Mouse (Mus musculus) MEL (cell line): ENCODE results near the gene Rpl9-ps6. TPM values are rescaled to one million over a fixed set of nuclear protein-coding genes. Genes with fewer than 3 reads are reported as not detected.

ENCODE experiments used
- DNase-seq: peaks from one replicate; pipeline ENCODE4 v3.0.0; 2011; ENCODE audit warnings: low read depth, low spot score
- H3K27ac ChIP-seq: 2 replicates; pipeline ENCODE4 v1.5.1; 2012; ENCODE audit warnings: low read depth, mild to moderate bottlenecking, control low read depth, low read length, moderate library complexity; ENCODE audit not compliant: control insufficient read depth
- H3K27me3 ChIP-seq, 2 experiments: fragments of 150-350 bp in 1 of 2; sonication (generic) in 1 of 2; 2 replicates each; pipeline ENCODE4 v1.6.1; 2012; ENCODE audit warnings: low read length in 2 of 2, mild to moderate bottlenecking in 2 of 2, improper control_type of control experiment in 1 of 2, moderate library complexity in 1 of 2; ENCODE audit not compliant: insufficient read depth in 2 of 2, control insufficient read depth in 1 of 2
- H3K36me3 ChIP-seq, 2 experiments: 2 replicates each; pipeline ENCODE4 v1.6.1; 2012 to 2014; ENCODE audit warnings: low read length in 2 of 2, improper control_type of control experiment in 1 of 2, inconsistent platforms in 1 of 2, mild to moderate bottlenecking in 1 of 2; ENCODE audit not compliant: insufficient read depth in 2 of 2, control insufficient read depth in 1 of 2
- H3K4me1 ChIP-seq, 2 experiments: fragments of 150-350 bp in 1 of 2; sonication (generic) in 1 of 2; 2 replicates each; pipeline ENCODE4 v1.6.1; 2012; ENCODE audit warnings: low read length in 2 of 2, improper control_type of control experiment in 1 of 2, mild to moderate bottlenecking in 1 of 2; ENCODE audit not compliant: insufficient read depth in 2 of 2, control insufficient read depth in 1 of 2
- H3K4me3 ChIP-seq, 2 experiments: fragments of 150-350 bp in 1 of 2; sonication (generic) in 1 of 2; 2 replicates each; pipeline ENCODE4 v1.5.1; 2012; ENCODE audit warnings: low read depth in 2 of 2, low read length in 2 of 2, mild to moderate bottlenecking in 2 of 2, moderate library complexity in 2 of 2, control low read depth in 1 of 2, improper control_type of control experiment in 1 of 2; ENCODE audit not compliant: control insufficient read depth in 1 of 2, insufficient read depth in 1 of 2
- H3K79me2 ChIP-seq: 2 replicates; pipeline ENCODE4 v1.6.1; 2012; ENCODE audit warnings: mild to moderate bottlenecking, low read length, moderate library complexity; ENCODE audit not compliant: control insufficient read depth, poor library complexity, insufficient read depth
- H3K9ac ChIP-seq: 2 replicates; pipeline ENCODE4 v1.6.1; 2012; ENCODE audit warnings: low read depth, mild to moderate bottlenecking, control low read depth, low read length, moderate library complexity; ENCODE audit not compliant: control insufficient read depth, poor library complexity, severe bottlenecking
- H3K9me3 ChIP-seq: fragments of 150-350 bp; sonication (generic); replicated peaks from 2 replicates; pipeline ENCODE4 v1.6.1; 2012; ENCODE audit warnings: mild to moderate bottlenecking, low read length, improper control_type of control experiment, moderate library complexity; ENCODE audit not compliant: insufficient read depth
- E2F4 ChIP-seq: IDR thresholded peaks from 2 replicates; pipeline ENCODE4 v1.6.1; 2011; ENCODE audit warnings: low read depth, low read length, improper control_type of control experiment, borderline replicate concordance
- EP300 ChIP-seq, 2 experiments: IDR thresholded peaks; 2 replicates each; pipeline ENCODE4 v1.6.1; 2011; ENCODE audit warnings: improper control_type of control experiment in 2 of 2, low read length in 2 of 2, low read depth in 1 of 2, mild to moderate bottlenecking in 1 of 2
- ETS1 ChIP-seq: IDR thresholded peaks from 2 replicates; pipeline ENCODE4 v1.6.1; 2012; ENCODE audit warnings: low read depth, mild to moderate bottlenecking, inconsistent platforms, low read length, improper control_type of control experiment, moderate library complexity
- JUND ChIP-seq: IDR thresholded peaks from 2 replicates; pipeline ENCODE4 v1.6.1; 2011; ENCODE audit warnings: low read depth, mild to moderate bottlenecking, improper control_type of control experiment, low read length
- MAFK ChIP-seq: IDR thresholded peaks from 2 replicates; pipeline ENCODE4 v1.6.1; 2011; ENCODE audit warnings: low read depth, mild to moderate bottlenecking, low read length, improper control_type of control experiment, borderline replicate concordance
- MAX ChIP-seq: IDR thresholded peaks from 2 replicates; pipeline ENCODE4 v1.6.1; 2011; ENCODE audit warnings: low read length, improper control_type of control experiment
- MEF2A ChIP-seq: IDR thresholded peaks from 2 replicates; pipeline ENCODE4 v1.6.1; 2014; ENCODE audit warnings: low read depth, mild to moderate bottlenecking, inconsistent platforms, low read length, improper control_type of control experiment; ENCODE audit not compliant: poor library complexity, insufficient replicate concordance, severe bottlenecking; ENCODE audit errors: extremely low read depth
- MXI1 ChIP-seq: IDR thresholded peaks from 2 replicates; pipeline ENCODE4 v1.6.1; 2011; ENCODE audit warnings: mild to moderate bottlenecking, low read depth, low read length, improper control_type of control experiment
- MYC ChIP-seq: IDR thresholded peaks from 2 replicates; pipeline ENCODE4 v1.6.1; 2011; ENCODE audit warnings: low read depth, mild to moderate bottlenecking, low read length, improper control_type of control experiment, moderate library complexity
- NELFE ChIP-seq: IDR thresholded peaks from 2 replicates; pipeline ENCODE4 v1.6.1; 2011; ENCODE audit warnings: low read depth, low read length, improper control_type of control experiment
- POLR2A ChIP-seq, 2 experiments: IDR thresholded peaks; 2 replicates each; pipeline ENCODE4 v1.6.1; 2011 to 2012; ENCODE audit warnings: low read length in 2 of 2, mild to moderate bottlenecking in 2 of 2, control low read depth in 1 of 2, improper control_type of control experiment in 1 of 2, low read depth in 1 of 2, moderate library complexity in 1 of 2; ENCODE audit not compliant: control insufficient read depth in 1 of 2, insufficient read depth in 1 of 2, poor library complexity in 1 of 2
- POLR2AphosphoS2 ChIP-seq: IDR thresholded peaks from 2 replicates; pipeline ENCODE4 v1.6.1; 2011; ENCODE audit warnings: low read length, improper control_type of control experiment
- POLR2AphosphoS5 ChIP-seq: IDR thresholded peaks from 2 replicates; pipeline ENCODE4 v1.6.1; 2012; ENCODE audit warnings: low read depth, borderline replicate concordance, mild to moderate bottlenecking, inconsistent platforms, low read length, moderate library complexity, mixed read lengths
- SIN3A ChIP-seq: IDR thresholded peaks from 2 replicates; pipeline ENCODE4 v1.6.1; 2012; ENCODE audit warnings: low read length, improper control_type of control experiment, inconsistent platforms
- SMC3 ChIP-seq: IDR thresholded peaks from 2 replicates; pipeline ENCODE4 v1.6.1; 2011; ENCODE audit warnings: low read depth, low read length, improper control_type of control experiment
- TAL1 ChIP-seq: IDR thresholded peaks from 2 replicates; pipeline ENCODE4 v1.6.1; 2012; ENCODE audit warnings: mild to moderate bottlenecking, inconsistent platforms, low read length, moderate library complexity, mixed read lengths
- TBP ChIP-seq: IDR thresholded peaks from 2 replicates; pipeline ENCODE4 v1.8.0; 2011; ENCODE audit warnings: low read depth, low read length, improper control_type of control experiment
- TCF12 ChIP-seq: IDR thresholded peaks from 2 replicates; pipeline ENCODE4 v1.6.1; 2014; ENCODE audit warnings: low read depth, mild to moderate bottlenecking, inconsistent platforms, low read length, improper control_type of control experiment, moderate library complexity
- UBTF ChIP-seq: IDR thresholded peaks from 2 replicates; pipeline ENCODE4 v1.6.1; 2012; ENCODE audit warnings: low read depth, mild to moderate bottlenecking, inconsistent platforms, low read length, improper control_type of control experiment, moderate library complexity, borderline replicate concordance; ENCODE audit not compliant: insufficient read depth
- USF1 ChIP-seq: IDR thresholded peaks from 2 replicates; pipeline ENCODE4 v1.6.1; 2014; ENCODE audit warnings: low read depth, mild to moderate bottlenecking, inconsistent platforms, low read length, improper control_type of control experiment, moderate library complexity
- ZKSCAN1 ChIP-seq: IDR thresholded peaks from 2 replicates; pipeline ENCODE4 v1.6.1; 2012; ENCODE audit warnings: low read depth, mild to moderate bottlenecking, inconsistent platforms, low read length, improper control_type of control experiment, moderate library complexity
- ZMIZ1 ChIP-seq: IDR thresholded peaks from 2 replicates; pipeline ENCODE4 v1.6.1; 2012; ENCODE audit warnings: low read depth, mild to moderate bottlenecking, inconsistent platforms, low read length, improper control_type of control experiment, moderate library complexity
- polyA plus RNA-seq, 2 experiments: library from polyadenylated mRNA; stranded (reverse) in 1 of 2; unstranded in 1 of 2; fragments of >175 nt in 1 of 2; fragments of >200 nt in 1 of 2; gene quantifications; 2 replicates each; pipeline versions ENCODE4 v1.2.1 to v1.2.4; 2012; ENCODE audit warnings: low replicate concordance in 2 of 2, low read depth in 1 of 2; ENCODE audit not compliant: insufficient read length in 2 of 2, insufficient read depth in 1 of 2, missing spikeins in 1 of 2
- total RNA-seq: library from RNA; depleted of rRNA; stranded (reverse); fragments of 300-350 nt; gene quantifications from 2 replicates; pipeline ENCODE4 v1.2.3, GENCODE M21; 2012

The Rpl9-ps6 gene
- total and polyA plus RNA-seq, 3 experiments: 95.5 to 161 TPM; not detected in 1

GRCm38 (mm10) chr19:32507526-32507925 lies 41.1 kb upstream of the Rpl9-ps6 start:
- no peak overlapping the region for H3K27ac ChIP-seq
- peaks cover 40% of the 10 kb centered on the region for H3K79me2 ChIP-seq
- peaks cover 19 to 21% of the 10 kb centered on the region in 2 experiments for H3K4me1 ChIP-seq
- no peak for TF ChIP-seq TAL1
- TF ChIP-seq POLR2AphosphoS2: no peak; the same call in none of the 2 replicates
- TF ChIP-seq POLR2A (IDR thresholded peaks at IDR 0.05; ENCODE audit: control insufficient read depth in 1 of 2, insufficient read depth in 1 of 2, low read depth in 1 of 2, low read length in 2 of 2, poor library complexity in 1 of 2): peak in 1 of 2 experiments; percentile 28; a peak in 1 of 4 replicates
- no peak for TF ChIP-seq MYC
- no peak for TF ChIP-seq USF1
- TF ChIP-seq EP300 (IDR thresholded peaks at IDR 0.05; ENCODE audit: low read depth in 1 of 2, low read length in 2 of 2): no peak
- no peak for TF ChIP-seq UBTF
- no peak for TF ChIP-seq MAX
- TF ChIP-seq MXI1: no peak
- TF ChIP-seq MEF2A: no peak
- TF ChIP-seq MAFK: peak; percentile 92
- no peak for TF ChIP-seq SMC3
- no peak for TF ChIP-seq SIN3A
- no peak for TF ChIP-seq E2F4
- no peak overlapping the region for H3K9ac ChIP-seq
- H3K27me3 ChIP-seq: no peaks in the 10 kb centered on the region
- no peak overlapping the region for H3K4me3 ChIP-seq
- DNase-seq: peak; percentile 10
- H3K36me3 ChIP-seq: peaks cover 44 to 67% of the 10 kb centered on the region in 2 experiments
- H3K9me3 ChIP-seq: no peaks in the 10 kb centered on the region

GRCm38 (mm10) chr19:32507100-32507499 lies 40.7 kb upstream of the Rpl9-ps6 start:
- Histone ChIP-seq H3K27ac (no peak overlapping the region), H3K27me3 (no peaks in the 10 kb centered on the region), H3K9me3 (no peaks in the 10 kb centered on the region), H3K36me3 (peaks cover 42 to 64% of the 10 kb centered on the region in 2 experiments), H3K4me1 (peaks cover 19 to 21% of the 10 kb centered on the region in 2 experiments), H3K79me2 (peaks cover 39% of the 10 kb centered on the region), H3K4me3 (no peak overlapping the region), H3K9ac (no peak overlapping the region)
- TF ChIP-seq POLR2AphosphoS5: no peak
- no peak for TF ChIP-seq NELFE
- TF ChIP-seq ETS1: no peak
- TF ChIP-seq MAFK: no peak
- no peak for TF ChIP-seq TBP
- TF ChIP-seq TCF12: no peak
- no peak for TF ChIP-seq ZKSCAN1
- TF ChIP-seq JUND: no peak
- TF ChIP-seq ZMIZ1: no peak
- no peak for TF ChIP-seq SMC3
- DNase-seq: peak; percentile 7
